In genomic region chr16:22440269-22440668, GRCm38 (mm10) we compare ENCODE assay signal across 8 mouse cellular contexts. TPM values are rescaled to one million over a fixed set of nuclear protein-coding genes. Genes with fewer than 3 reads are reported as not detected.
DNase-seq lines count a peak whose midpoint lies in the region; ATAC-seq and TF ChIP-seq lines count a peak whose summit lies in the region.

No protein-coding gene starts in this region.

- DNase-seq in 416B (ENCODE audit: low read depth): peak; percentile 89
- DNase-seq in adrenal gland, postnatal 14 days: peak; percentile 70
- peak; percentile 60 for DNase-seq in liver, embryonic 11.5 days (ENCODE audit: low spot score)
- DNase-seq in naive thymus-derived CD4-positive, alpha-beta T cell, adult 2 months (ENCODE audit: low read depth): peak; percentile 52
- DNase-seq in stomach, postnatal 0 days (ENCODE audit: low spot score): peak; percentile 65

- under 1% methylated on average over 18 of the region's 18 CpGs for WGBS in embryonic facial prominence, embryonic 15.5 days
- under 1% methylated on average over 18 of the region's 18 CpGs for WGBS in heart, embryonic 12.5 days
- under 1% methylated on average over 18 of the region's 18 CpGs for WGBS in kidney, embryonic 16.5 days
- WGBS in liver, embryonic 11.5 days: under 1% methylated on average over 18 of the region's 18 CpGs
- 1% methylated on average over 18 of the region's 18 CpGs for whole genome bisulfite sequencing in stomach, postnatal 0 days

- peak overlapping the region; percentile 85 for H3K4me3 ChIP-seq in embryonic facial prominence, embryonic 15.5 days (replicated peaks)
- H3K4me3 ChIP-seq in heart, embryonic 12.5 days: peak overlapping the region; percentile 41
- peak overlapping the region; percentile 85 for H3K4me3 ChIP-seq in kidney, embryonic 16.5 days (ENCODE audit: low read length)
- peak overlapping the region; percentile 53 for H3K4me3 ChIP-seq in liver, embryonic 11.5 days (ENCODE audit: low read depth, low read length)
- H3K4me3 ChIP-seq in stomach, postnatal 0 days (ENCODE audit: low read depth, low read length): peak overlapping the region; percentile 43

- H3K9ac ChIP-seq in embryonic facial prominence, embryonic 15.5 days: peak overlapping the region; percentile 23; the same call in 1 of the 2 replicates
- H3K9ac ChIP-seq in heart, embryonic 12.5 days: peak overlapping the region; percentile 58
- H3K9ac ChIP-seq in kidney, embryonic 16.5 days (replicated peaks; ENCODE audit: low read length): peak overlapping the region; percentile 59
- peak overlapping the region; percentile 46 for H3K9ac ChIP-seq in liver, embryonic 11.5 days (ENCODE audit: low read depth, low read length)
- peak overlapping the region; percentile 57 for H3K9ac ChIP-seq in stomach, postnatal 0 days (ENCODE audit: low read length)

- H3K4me1 ChIP-seq in embryonic facial prominence, embryonic 15.5 days: peaks cover 24% of the 10 kb centered on the region
- H3K4me1 ChIP-seq in heart, embryonic 12.5 days (replicated peaks): peaks cover 32% of the 10 kb centered on the region
- peaks cover 20% of the 10 kb centered on the region for H3K4me1 ChIP-seq in kidney, embryonic 16.5 days (ENCODE audit: insufficient read depth, low read length)
- peaks cover 7% of the 10 kb centered on the region; the same call in 1 of the 2 replicates for H3K4me1 ChIP-seq in liver, embryonic 11.5 days (replicated peaks; ENCODE audit: control insufficient read depth, insufficient read depth, low read length)
- H3K4me1 ChIP-seq in stomach, postnatal 0 days (replicated peaks; ENCODE audit: control insufficient read depth, insufficient read depth): peaks cover 2% of the 10 kb centered on the region; the same call in 1 of the 2 replicates

- H3K36me3 ChIP-seq in embryonic facial prominence, embryonic 15.5 days: no peaks in the 10 kb centered on the region
- peaks cover under 1% of the 10 kb centered on the region; the same call in 1 of the 2 replicates for H3K36me3 ChIP-seq in heart, embryonic 12.5 days
- no peaks in the 10 kb centered on the region for H3K36me3 ChIP-seq in kidney, embryonic 16.5 days (ENCODE audit: insufficient read depth, low read length)
- H3K36me3 ChIP-seq in liver, embryonic 11.5 days (ENCODE audit: control insufficient read depth, insufficient read depth, low read length): no peaks in the 10 kb centered on the region
- H3K36me3 ChIP-seq in stomach, postnatal 0 days (ENCODE audit: control insufficient read depth, insufficient read depth, low read length): no peaks in the 10 kb centered on the region

- H3K9me3 ChIP-seq in embryonic facial prominence, embryonic 15.5 days (replicated peaks): no peaks in the 10 kb centered on the region
- H3K9me3 ChIP-seq in heart, embryonic 12.5 days (replicated peaks): no peaks in the 10 kb centered on the region
- H3K9me3 ChIP-seq in kidney, embryonic 16.5 days (ENCODE audit: low read length): no peaks in the 10 kb centered on the region
- H3K9me3 ChIP-seq in liver, embryonic 11.5 days (ENCODE audit: control insufficient read depth, low read length): no peaks in the 10 kb centered on the region
- H3K9me3 ChIP-seq in stomach, postnatal 0 days (ENCODE audit: control insufficient read depth, low read length): no peaks in the 10 kb centered on the region

- peak; percentile 54 for TF ChIP-seq CTCF in stomach, postnatal 0 days (IDR thresholded peaks at IDR 0.05; ENCODE audit: low read depth)

- peak overlapping the region; percentile 95 for H3K4me2 ChIP-seq in embryonic facial prominence, embryonic 15.5 days (replicated peaks)
- H3K4me2 ChIP-seq in heart, embryonic 12.5 days: peak overlapping the region; percentile 73
- peak overlapping the region; percentile 61 for H3K4me2 ChIP-seq in kidney, embryonic 16.5 days (replicated peaks; ENCODE audit: low read depth, low read length)
- H3K4me2 ChIP-seq in liver, embryonic 11.5 days: peak overlapping the region; percentile 96
- peak overlapping the region; percentile 66 for H3K4me2 ChIP-seq in stomach, postnatal 0 days (replicated peaks; ENCODE audit: low read depth)

- H3K27me3 ChIP-seq in embryonic facial prominence, embryonic 15.5 days: peaks cover 6% of the 10 kb centered on the region; the same call in 1 of the 2 replicates
- H3K27me3 ChIP-seq in heart, embryonic 12.5 days (replicated peaks): no peaks in the 10 kb centered on the region; the same call in 1 of the 2 replicates
- H3K27me3 ChIP-seq in kidney, embryonic 16.5 days (ENCODE audit: insufficient read depth, low read length): no peaks in the 10 kb centered on the region
- H3K27me3 ChIP-seq in liver, embryonic 11.5 days (replicated peaks; ENCODE audit: control insufficient read depth, insufficient read depth, low read length): no peaks in the 10 kb centered on the region; the same call in 1 of the 2 replicates
- no peaks in the 10 kb centered on the region for H3K27me3 ChIP-seq in stomach, postnatal 0 days (ENCODE audit: control insufficient read depth, insufficient read depth, low read length)

- ATAC-seq in embryonic facial prominence, embryonic 15.5 days (ENCODE audit: insufficient number of reproducible peaks, low FRiP score, low TSS enrichment, low read depth): no peak
- ATAC-seq in heart, embryonic 12.5 days (ENCODE audit: insufficient number of reproducible peaks, low FRiP score): no peak
- ATAC-seq in kidney, embryonic 16.5 days (ENCODE audit: low FRiP score, low TSS enrichment): no peak
- ATAC-seq in liver, embryonic 11.5 days (replicated peaks; ENCODE audit: low FRiP score): no peak
- no peak for ATAC-seq in stomach, postnatal 0 days (ENCODE audit: low FRiP score, low TSS enrichment)

- no peak for TF ChIP-seq EP300 in stomach, postnatal 0 days (optimal IDR thresholded peaks at IDR 0.05)

- H3K27ac ChIP-seq in embryonic facial prominence, embryonic 15.5 days (replicated peaks): peak overlapping the region; percentile 88
- H3K27ac ChIP-seq in heart, embryonic 12.5 days (ENCODE audit: poor library complexity, severe bottlenecking): peak overlapping the region; percentile 84
- peak overlapping the region; percentile 91 for H3K27ac ChIP-seq in kidney, embryonic 16.5 days (ENCODE audit: low read length)
- H3K27ac ChIP-seq in liver, embryonic 11.5 days (ENCODE audit: low read depth, low read length): peak overlapping the region; percentile 16; the same call in 1 of the 2 replicates
- peak overlapping the region; percentile 77 for H3K27ac ChIP-seq in stomach, postnatal 0 days (replicated peaks)

RNA-seq across cellular contexts. Expression of gene Etv5, which starts 0.8 kb away (rescaled TPM):
- total RNA-seq in adrenal gland, postnatal 14 days (2021): 23.7 and 24.4 TPM in 2 replicates
- polyA plus RNA-seq in embryonic facial prominence, embryonic 15.5 days (2015; fragmentation: Nextera tagmentation; extraction: Ambion mirVana): 30.7 and 31.8 TPM in 2 replicates
- polyA plus RNA-seq in heart, embryonic 12.5 days (2016; fragmentation: Nextera tagmentation; extraction: Ambion mirVana): 23.8 and 29.6 TPM in 2 replicates
- polyA plus RNA-seq in kidney, embryonic 16.5 days (2015; fragmentation: Nextera tagmentation; extraction: Ambion mirVana): 59.9 and 64.6 TPM in 2 replicates
- polyA plus RNA-seq in liver, embryonic 11.5 days (2014; fragmentation: Nextera tagmentation; extraction: Ambion mirVana): 16.1 TPM in 2 replicates
- polyA plus RNA-seq in stomach, postnatal 0 days (2015; fragmentation: Nextera tagmentation; extraction: Ambion mirVana): 6.0 and 6.3 TPM in 2 replicates

Comparison
In these comparisons a context has a peak if more than half of its experiments do, and no peak if none do; other contexts are left out.
1. H3K27ac ChIP-seq: peak in every context shown above with its lines; median percentile 91 in kidney, embryonic 16.5 days; 88 in embryonic facial prominence, embryonic 15.5 days; 84 in heart, embryonic 12.5 days; 77 in stomach, postnatal 0 days; 16 in liver, embryonic 11.5 days.